Mouse (Mus musculus) ovary, adult 18-20 months (tissue): Measurements from ENCODE around the gene Ptma.
"Not testable (repeated sequence)": the region's sequence is repeated elsewhere in the genome, so short reads cannot be mapped to it uniquely, and the experiment has no call there.

Experiments
- DNase-seq: peaks from one replicate; pipeline ENCODE4 v3.0.0; 2022; ENCODE audit warnings: low spot score, mixed read lengths

Ptma gene

DNA sequence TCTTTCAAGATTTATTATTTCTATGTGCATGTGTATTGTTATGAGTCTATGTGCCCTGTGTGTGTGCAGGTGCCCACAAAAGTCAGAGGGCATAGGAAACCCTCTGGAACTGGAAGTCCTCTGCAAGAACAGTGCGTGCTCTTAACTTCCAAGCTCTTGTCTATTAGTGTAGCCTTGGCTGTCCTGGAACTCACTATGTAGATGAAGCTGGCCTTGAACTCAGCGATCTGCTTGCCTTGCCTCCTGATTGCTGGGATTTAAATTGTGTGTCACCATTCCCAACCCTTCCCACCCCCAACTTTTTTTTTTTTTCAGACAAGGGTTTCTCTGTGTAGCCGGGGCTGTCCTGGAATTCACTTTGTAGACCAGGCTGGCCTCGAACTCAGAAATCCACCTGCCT lies 30.2 kb upstream of the Ptma start:
- no peak for DNase-seq

DNA sequence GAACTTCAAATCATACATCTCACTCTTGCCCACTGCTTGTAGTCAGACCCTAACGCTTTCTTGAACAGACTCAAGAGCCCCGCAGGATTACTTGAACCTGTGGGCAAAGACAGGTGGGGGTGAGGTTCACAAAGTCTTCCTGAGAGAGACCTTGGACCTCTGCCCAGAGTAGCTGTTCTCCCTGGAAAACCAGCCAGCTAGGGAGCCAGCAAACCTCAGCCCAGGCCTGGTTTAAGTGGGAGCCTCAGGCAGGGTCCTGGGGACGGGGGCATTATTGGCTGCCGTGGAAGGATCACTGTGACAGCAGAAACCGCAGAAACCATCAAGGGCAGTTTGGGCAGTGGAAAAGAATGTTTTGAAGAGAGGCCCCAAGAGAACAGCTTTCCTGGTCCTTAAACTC lies 29.2 kb upstream of the Ptma start:
- DNase-seq: no peak

DNA sequence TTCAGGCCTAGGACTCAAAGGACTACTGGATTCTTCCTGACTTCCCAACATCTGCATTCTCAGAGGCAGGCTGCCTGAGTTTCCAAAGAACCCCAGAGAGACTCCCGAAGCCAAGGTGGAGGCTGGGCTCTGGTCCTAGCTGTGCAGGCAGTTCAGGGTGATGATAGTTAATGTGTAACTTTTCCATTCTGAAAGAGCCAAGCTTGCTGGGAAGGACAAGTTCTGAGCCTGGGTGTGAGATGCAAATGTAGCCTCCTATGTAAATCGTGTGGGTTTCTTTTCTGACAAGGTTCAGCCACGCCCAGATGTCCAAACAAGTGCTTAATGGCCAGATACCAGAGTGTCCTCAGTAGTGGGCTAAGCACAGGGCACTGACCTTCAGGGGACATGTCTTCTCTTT lies 28.5 kb upstream of the Ptma start:
- DNase-seq: no peak

DNA sequence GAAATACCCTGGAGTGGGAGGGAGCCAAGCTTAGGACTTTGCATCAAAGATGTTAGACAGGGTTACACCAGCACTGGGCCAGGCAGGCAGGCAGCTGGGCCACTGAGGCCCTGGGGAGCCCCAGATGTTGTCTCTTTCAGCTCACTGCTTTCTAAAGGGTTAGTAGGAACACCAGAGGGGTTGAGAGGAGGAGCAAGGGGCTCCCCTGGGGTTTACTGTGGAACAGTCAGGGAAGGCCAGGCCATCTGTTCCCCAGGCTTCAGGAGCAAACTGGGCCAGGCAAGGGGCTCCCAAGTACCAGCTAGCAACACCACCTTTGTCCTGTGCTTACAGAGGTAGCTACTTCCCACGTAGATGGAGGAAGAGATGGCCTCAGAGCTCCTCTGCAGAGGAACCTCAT lies 27.9 kb upstream of the Ptma start:
- DNase-seq: no peak

DNA sequence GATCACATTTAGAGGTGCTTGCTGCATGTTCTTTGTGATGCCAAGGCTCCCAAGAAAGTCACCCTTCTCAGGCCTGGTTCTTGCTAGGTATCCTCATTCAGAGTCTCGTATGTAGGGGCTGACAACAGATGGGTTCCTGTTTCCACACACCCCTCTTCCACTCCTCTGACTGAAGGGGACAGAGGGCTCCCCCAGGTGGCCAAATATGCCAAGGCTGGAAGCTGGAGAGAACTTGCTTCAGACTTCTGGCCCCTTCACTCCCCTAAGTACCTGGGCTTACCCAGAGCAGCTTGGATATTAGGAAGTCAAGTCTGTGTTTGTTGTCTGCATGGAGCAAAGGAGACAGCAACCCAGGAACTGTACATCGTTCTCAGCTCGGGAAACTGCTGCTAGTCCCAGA lies 26.6 kb upstream of the Ptma start:
- DNase-seq: no peak

DNA sequence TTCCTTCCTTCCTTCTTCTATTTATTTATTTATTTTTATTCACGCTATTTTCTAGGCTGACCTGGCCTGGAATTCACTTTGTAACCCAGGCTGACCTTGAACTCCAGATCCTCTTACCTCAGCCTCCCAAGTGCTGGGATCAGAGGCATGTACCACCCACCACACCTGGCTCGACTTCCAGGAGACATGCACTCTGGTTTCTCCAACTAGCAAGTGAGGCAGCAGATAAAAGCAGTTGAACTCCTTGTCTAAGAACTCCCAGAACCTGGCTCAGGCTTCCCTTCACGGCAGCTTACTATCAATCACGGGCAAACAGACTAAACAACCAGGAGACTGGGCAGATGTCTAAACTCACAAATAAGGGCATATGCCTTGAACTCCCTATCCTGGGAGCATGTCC lies 25.8 kb upstream of the Ptma start:
- DNase-seq: no peak

DNA sequence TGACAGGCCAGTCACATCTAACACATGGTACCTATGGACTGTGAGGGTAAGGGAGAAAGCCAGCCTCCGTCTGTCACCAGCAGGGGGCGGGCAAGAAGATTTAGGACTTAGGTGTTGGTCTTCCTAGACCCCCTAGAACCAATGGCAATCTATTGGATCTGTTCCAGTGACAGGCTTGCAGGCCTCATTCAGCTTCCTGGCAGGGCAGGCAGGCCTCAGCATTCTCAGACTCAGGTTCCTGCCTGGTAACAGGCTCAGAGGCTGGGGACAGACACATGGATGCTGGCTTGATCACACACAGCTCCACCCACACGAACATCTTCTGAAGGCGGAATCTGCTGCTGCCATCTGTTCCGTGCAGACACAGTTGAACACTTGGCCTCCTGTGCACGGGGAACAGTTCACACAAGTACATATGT lies 25.4 kb upstream of the Ptma start:
- no peak for DNase-seq

DNA sequence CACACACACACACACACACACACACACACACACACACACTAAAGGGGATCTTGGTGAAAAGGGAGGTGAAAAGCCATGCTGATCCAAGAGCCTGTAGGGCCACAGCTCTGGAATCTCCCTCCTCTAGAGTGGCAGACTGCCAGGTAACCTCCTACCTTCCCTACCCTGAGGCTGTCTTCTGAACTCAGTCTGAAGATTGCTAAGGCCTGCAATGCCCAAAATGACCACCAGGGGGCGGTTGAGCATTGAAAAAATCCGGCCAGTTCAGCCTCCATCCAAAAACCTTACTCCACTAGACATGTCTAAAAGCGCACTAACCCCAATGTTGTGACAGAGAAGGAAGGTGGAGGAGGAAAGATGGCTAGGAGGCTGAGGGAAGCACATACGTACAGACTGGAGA lies 25.0 kb upstream of the Ptma start:
- DNase-seq: peak; percentile 78

DNA sequence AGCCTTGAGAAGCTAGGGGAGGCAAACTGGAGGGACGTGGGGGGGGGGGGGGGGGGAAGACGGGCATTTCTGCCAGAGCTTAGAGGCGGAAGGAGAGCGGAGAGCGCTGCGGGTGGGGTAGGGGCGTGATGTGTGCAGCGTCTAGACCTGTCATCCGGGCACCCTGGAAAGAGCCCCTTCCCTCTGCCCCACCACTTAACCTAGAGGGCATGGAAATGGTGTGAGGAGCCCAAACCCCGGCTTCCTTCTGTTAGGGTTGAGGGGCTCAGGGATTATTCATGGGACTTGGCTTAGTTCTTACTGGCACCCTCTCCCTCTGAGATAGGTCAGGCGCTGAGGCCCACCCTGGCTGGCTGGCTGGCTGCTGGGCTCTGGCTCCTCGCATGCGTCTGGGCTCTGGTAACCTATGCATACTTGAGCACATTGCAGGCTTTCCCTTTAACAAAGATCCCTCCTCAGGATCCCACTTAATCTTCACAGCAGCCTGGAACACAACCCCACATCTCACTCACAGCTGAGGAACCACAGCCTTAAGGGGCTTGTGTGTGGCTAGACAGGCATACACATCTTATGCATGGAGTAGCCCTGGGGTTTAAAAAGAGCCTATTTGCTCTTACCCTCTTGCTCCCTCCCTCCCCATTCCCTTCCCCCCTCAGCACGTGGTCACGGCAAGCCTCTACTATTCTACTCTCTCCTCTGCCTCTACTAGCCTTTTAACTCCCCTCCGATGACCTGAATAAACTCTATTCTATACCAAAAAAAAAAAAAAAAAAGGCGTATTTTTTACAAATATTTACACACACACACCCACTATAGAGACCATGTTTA lies 24.1 kb upstream of the Ptma start:
- DNase-seq: no peak

DNA sequence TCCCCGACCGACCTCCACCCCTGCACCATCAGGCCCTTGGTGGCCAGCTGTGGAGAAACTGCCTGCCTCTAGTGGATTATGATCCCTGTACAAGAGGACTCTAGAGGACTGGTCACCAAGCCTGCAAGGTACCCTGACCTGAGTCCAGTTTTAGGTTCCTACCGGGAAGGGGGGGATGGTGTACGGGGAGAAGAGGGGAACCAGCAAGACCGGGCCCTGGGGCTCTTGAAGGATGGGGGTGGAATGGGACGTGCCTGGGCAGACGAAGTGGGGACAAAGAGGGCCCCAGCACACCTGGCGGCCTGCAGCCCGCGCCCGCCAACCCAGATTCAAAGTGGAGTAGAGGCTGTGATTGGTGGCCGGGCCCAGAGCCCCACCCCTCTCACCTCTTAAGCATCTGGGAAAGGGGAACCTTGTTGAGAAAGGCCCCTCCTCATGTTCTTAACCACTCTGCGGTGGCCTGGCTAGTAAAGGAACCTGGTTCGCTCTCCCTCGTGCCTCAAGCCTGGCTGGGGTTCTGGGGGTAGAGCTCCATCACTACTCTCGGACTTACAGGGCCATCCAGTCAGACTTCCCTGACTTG lies 23.3 kb upstream of the Ptma start:
- no peak for DNase-seq

DNA sequence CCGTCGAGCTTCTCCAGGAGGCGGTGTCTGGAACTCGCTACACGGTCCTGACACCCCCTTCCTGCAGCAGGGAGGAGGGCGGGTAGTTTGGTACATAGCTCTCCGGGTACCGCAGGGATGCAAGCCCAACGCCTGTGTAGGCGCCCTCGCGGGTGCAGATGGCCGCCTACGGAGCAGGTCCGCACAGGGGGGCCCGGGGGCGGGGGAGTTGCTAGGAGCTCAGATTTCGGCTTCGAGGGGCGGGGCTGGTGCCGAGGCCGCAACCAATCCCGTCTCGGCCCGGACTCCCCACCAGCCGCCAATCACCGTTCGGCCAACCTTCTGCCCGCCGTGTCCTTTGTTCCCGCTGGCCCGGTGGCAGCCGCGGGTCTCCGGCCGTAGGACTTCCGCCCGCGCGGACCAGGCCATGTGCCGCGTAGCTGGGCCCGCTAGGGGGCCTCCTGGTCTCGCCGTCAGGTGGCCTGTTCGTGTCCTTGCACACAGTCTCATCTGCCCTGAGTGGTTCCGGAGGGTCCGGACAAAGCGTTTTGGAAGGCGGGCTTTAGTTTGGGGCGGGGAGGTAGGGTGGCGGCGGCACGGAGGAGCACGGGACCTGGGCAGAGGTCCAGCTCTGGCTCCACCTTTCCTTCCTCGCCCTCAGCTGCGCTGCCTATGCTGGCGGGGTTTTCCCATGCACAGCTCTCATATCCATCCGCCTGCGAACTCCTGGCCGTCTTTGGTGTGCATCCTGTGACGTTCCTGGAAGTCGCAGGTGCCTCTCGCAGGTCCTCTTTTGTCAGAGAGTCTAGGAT lies 22.4 kb upstream of the Ptma start:
- peak; percentile 95 for DNase-seq

DNA sequence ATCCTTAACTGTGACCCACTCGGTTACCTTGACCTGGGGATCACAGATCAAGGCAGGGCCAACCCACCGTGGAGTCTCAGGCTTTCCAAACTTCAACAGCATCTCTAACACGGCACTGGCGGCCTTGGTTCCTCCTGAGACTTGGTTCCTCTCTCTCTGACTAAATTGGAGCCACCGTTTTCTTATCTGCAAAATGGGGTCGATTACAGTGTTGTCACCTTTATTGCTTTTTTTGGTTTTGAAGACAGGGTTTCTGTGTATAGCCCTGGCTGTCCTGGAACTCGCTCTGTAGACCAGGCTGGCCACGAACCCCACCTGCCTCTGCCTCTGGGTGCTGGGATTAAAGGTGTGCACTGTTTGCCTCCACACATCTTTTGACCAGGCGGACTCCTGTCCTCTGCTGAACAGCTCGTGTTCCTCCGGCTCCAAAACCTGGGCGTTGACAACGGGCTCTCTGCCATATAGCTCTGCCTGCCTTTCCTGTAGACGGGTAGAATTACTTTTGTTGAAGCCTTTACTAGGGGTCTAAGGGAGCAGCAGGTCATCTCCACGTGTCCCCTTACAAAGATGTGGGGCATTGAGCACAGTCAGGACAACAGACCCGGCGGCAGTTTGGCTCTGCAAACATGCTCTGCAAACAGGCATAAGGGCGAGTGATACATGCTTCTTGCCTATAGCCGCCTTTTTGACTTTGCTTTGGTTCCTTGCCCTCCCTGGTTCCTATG lies 21.7 kb upstream of the Ptma start:
- no peak for DNase-seq

DNA sequence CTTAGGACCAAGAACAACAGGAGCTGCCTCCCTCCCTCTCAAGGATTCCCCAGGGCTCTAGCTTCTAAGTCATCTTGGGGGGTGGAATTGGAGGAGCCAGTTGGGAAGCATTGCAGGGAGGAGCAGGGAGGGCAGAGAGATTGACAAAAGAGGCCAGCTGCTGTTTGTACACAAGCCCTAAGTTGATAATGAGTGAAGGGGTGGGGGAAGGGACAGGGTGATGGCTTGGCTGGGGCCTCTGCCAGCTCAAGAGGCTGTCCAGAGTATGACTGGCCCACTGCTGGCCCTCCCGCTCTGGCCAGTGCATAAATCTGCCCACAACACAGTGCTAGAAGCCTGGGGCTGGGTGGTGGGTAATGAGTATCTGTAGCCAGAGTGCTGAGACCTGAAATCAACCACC lies 21.1 kb upstream of the Ptma start:
- no peak for DNase-seq

DNA sequence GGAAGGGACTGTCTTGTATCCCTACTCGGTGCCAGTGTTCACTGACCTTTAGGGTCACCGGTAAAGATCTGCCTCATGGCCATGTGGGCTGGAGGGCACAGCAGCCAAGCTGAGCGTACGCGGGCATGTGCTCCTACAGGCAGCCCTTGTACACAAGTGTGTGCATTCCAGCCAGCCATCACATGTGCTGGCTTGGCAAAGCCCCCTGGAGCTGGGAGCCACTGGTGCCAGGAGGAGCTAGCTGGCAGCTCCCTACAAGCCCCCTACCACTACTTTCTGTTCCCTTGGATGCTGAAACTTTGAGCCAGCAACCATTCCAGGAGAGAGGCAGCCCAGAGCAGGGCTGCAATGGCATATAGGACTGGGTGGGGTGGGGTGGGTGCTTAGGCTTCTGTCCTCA lies 20.1 kb upstream of the Ptma start:
- DNase-seq: no peak

DNA sequence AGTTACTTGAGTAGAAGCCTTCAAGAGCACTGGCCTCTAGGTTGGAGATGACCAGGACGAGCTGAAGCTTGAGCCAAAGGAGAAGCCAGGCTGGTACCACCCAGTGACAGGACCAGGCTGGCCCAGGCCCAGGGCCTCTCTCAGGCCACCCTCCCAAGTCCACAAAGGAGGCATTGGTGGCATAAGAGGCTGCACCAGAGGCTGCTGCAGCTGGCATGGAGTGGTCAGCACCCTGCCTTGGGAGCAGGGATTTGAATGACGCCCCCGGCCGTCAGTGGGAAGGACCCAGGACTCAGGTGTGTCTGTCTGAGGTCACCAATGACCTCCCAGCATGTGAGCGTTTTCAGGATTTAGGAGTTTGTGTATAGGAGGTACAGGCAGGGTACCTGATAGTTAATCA lies 18.7 kb upstream of the Ptma start:
- DNase-seq: no peak

DNA sequence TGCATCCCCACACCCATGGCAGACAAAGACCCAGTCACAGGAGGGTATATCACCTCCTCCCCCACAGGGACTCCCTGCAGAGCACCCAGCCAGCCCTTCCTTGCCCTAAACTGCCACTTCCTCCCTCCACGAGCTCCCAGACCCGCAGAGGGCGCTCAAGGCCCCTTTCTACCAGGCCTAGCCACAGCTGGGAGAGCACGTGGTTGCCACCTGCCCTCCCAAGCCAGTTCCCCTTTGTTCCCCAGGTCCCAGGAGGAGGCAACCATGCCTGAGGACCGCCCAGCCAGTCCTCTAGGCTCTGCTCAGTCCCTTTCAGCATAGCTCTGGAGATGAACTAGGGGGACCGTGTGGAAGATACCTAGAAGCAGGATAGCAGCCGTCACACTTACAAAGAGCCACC lies 17.1 kb upstream of the Ptma start:
- DNase-seq: peak; percentile 73

DNA sequence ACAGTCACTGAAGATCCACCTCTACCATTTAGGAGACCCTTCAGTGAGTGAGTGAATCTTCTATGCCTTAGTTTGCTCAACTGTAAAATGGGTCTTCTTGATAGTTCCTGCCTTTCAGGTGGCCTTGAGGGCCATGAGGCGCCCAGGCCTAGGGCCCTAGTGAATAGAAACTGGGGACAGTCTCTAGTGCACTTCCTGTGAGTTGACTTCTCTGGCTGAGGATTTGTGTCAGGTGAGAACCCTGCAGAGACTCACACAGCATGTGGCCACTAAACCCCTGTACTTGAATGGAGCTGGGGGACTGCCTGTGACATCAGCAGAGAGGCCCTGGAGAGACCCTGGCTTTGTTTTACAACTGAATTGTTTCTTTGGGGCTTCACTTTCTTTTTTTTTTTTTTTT lies 16.3 kb upstream of the Ptma start:
- no peak for DNase-seq

DNA sequence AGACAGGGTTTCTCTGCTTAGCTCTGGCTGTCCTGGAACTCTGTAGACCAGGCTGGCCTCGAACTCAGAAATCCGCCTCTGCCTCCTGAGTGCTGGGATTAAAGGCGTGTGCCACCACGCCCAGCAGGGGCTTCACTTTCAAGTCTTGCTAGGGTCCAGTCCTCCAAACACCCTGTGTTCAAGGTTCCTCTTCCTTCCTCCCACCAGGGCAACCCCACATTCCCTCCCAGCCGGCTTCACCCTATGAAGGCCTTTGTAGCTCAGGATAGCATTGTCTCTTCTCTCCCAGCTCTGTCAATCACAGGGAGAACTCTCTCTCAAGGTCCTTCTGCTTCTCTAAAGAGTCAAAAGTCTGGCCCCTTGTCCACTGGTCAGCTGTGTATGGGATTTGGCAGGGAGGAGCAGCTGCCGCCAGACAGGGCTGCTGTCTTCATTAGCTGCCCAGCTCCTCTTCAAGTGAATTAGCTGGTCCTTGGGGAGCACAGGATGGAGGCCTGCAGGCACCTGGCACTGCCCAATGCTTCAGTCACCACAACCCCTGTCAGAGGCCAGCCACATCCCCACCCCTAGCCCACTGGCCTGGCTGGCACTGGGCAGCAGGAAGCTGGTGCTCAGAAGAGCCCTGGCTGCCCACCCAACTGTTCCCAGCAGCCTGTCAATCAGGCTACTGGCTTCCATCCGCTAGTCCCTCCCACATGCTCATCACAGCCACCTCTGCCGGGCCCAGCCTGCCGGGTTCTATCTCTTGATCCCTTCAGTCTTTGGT lies 15.7 kb upstream of the Ptma start:
- no peak for DNase-seq

DNA sequence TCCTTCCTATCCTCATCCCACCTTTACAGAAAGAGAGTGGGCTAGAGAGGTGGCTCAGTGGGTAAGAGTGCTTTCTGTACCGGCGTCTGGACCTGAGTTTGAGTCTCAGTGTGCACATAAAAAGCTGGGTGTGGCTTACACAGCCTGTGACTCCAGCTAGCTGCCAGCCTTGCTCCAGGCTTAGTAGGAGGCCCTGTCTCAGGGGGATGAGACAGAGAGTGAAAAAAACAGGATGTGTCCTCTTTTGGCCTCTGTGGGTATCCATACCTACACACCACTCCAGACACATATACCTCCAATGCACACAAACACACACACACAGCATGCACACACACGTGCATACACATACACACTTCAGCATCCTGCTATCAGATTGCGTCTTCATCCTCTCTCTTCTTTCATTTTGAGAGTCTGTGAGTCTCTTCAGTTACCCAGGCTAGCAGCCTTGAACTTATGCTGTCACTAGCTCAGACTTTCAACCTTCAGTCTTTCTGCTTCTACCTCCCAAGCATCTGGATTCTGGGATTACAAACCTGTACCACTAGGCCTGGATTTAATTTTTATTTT lies 14.3 kb upstream of the Ptma start:
- DNase-seq: no peak

DNA sequence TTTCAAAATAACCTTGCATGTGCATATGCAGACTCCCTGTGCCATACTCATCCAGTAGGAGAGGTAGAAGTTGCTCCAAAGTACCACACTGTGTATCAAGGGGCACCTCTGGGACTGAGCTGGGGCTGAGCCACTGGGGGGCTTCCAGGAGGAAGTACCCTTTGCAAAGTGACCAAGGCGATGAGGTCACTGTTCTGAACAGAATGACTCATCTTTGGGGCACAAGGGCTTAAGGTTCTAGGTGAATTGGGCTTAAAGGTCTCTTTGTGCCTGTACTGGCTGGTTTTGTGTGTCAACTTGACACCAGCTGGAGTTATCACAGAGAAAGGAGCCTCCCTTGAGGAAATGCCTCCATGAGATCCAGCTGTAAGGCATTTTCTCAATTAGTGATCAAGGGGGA lies 13.5 kb upstream of the Ptma start:
- not testable (repeated sequence) for DNase-seq

DNA sequence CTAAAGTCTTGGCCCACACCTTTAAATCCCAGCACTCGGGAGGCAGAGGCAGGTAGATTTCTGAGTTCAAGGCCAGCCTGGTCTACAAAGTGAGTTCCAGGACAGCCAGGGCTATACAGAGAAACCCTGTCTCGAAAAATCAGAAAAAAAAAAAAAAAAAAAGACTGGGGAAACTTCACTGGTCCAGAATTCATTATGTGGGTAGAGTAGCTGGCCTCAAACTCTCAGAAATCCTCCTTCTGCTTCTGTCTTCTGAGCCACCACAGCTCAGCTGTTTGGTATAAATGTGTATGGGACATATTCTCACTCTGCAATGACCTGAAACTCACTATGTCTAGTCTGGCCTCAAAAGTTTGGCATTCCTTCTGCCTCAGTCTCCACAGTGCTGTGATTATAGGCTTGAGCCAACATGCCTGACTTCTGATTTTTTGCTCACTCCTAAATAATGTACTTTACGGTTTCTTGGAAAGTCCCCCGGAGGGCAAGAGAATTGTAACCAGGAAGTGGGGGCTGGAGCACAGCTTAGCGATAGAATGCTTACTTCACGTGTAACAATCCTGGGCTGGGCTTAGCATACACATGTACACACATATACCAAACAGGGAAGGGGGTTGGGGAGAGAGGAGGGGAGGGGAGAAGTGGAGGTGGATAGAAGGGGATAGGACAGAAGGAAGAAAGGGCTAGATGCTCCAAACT lies 10.7 kb upstream of the Ptma start:
- no peak for DNase-seq
